Mouse (Mus musculus) lung, adult 2 months (tissue): ENCODE measurements at regions not wholly inside any gene's neighbourhood (a gene's known extent, or its start where the extent isn't known, plus 50 kb on each side); places are given as distances from the start of the nearest gene placed in this dataset.

Experiments
- DNase-seq: peaks from one replicate; pipeline ENCODE4 v3.0.0; 2022
- H3K4me1 ChIP-seq: fragments of 200-500 bp; 2 replicates; pipeline ENCODE4 v1.6.1; 2011; ENCODE audit warnings: low read length; ENCODE audit not compliant: control insufficient read depth, insufficient read depth
- H3K4me3 ChIP-seq: fragments of 200-500 bp; replicated peaks from 2 replicates; pipeline ENCODE3; 2011; ENCODE audit warnings: low read depth, mild to moderate bottlenecking, control low read depth, low read length; ENCODE audit errors: extremely low read depth
- CTCF ChIP-seq: fragments of 200-500 bp; IDR thresholded peaks from 2 replicates; pipeline ENCODE4 v1.5.1; 2011; ENCODE audit warnings: mild to moderate bottlenecking, low read length, control low read depth; ENCODE audit not compliant: insufficient read depth
- POLR2A ChIP-seq: fragments of 200-500 bp; IDR thresholded peaks from 2 replicates; pipeline ENCODE4 v1.6.1; 2011; ENCODE audit warnings: low read depth, mild to moderate bottlenecking, control low read depth, low read length, borderline replicate concordance; ENCODE audit errors: extremely low read depth
- WGBS: fragments of 180-500 bp; shearing (Covaris S2); methylation state at CpG from one replicate; pipeline ENCODE4 v1.1.7; 2018; 5-methylcytosine and 5-hydroxymethylcytosine counted together

GRCm38 (mm10) chr13:90823877-90824276 is 81.3 kb downstream of the Atp6ap1l start:
- no peaks in the 10 kb centered on the region for H3K4me1 ChIP-seq
- TF ChIP-seq POLR2A (no peak), CTCF (peak; percentile 35; the same call in 1 of the 2 replicates)
- DNase-seq = no peak
- no peak overlapping the region for H3K4me3 ChIP-seq
- WGBS = 67% methylated on average over 5 of the region's 5 CpGs

- no peak for DNase-seq
- 81% methylated on average over 4 of the region's 4 CpGs for WGBS
- Histone ChIP-seq H3K4me3 (no peak overlapping the region), H3K4me1 (no peaks in the 10 kb centered on the region)
- TF ChIP-seq CTCF = no peak
- no peak for TF ChIP-seq POLR2A
Observed at GRCm38 (mm10) chr13:90821898-90822297, 83.3 kb downstream of the Atp6ap1l start.

DNA sequence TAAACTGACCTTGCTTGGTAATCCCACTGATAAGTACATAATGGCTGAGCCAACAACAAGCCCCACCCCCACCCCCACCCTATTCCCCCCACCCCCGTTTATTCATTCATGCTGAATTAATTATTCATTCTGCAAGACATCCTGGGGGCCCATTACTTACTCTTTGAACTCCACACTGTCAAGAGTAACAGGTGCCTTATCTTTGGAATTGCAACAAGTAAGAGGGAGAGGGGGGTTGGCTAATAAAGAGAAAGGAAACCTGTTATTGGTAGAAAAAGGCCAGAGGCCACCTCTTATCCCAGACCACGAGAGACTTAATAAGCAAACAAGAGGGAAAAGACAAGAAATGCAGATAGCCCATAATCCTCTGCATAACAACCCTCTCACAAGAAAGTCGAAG is 84.7 kb downstream of the Atp6ap1l start:
- 26% methylated on average over 3 of the region's 3 CpGs for WGBS
- no peak overlapping the region for H3K4me3 ChIP-seq
- DNase-seq = no peak
- no peak for TF ChIP-seq POLR2A
- TF ChIP-seq CTCF = no peak
- no peaks in the 10 kb centered on the region for H3K4me1 ChIP-seq

GRCm38 (mm10) chr13:90819934-90820333 is 85.2 kb downstream of the Atp6ap1l start:
- Histone ChIP-seq H3K4me1 (no peaks in the 10 kb centered on the region), H3K4me3 (no peak overlapping the region)
- no peak for DNase-seq
- TF ChIP-seq POLR2A (no peak), CTCF (no peak)
- 49% methylated on average over 7 of the region's 7 CpGs for WGBS

DNA sequence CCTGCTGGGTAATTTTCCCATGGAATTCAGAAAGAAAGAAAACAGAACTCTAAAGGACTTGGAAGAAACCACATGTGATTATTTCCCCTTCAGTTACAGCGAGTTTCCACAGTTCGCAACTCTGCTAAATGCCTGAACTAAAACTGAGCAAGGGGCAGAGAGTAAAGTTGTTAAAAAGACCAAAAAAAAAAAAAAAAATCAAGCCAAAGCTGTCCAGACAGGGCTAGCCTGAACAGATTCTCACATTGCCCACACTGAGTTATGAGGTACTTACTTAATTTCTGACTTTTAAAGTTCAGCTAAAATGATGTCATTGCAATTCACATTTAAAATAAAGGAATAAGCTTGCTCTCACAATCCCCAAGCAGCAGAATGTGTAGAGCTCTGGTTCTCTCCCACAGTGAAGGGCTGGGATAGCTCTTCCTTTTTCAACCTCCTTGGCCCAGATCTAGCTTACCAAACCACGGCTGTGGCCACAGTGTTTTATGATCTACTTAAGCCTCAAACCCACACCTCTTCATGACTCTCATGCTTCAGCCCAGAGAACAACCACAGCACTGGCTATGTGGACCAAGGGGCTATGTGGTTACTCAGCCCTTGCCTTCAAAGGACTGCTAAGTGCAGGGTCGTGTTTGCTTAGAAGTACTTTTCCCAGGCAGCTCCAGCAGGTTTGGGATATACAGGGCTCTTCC is 90.8 kb downstream of the Atp6ap1l start:
- H3K4me3 ChIP-seq = no peak overlapping the region
- TF ChIP-seq CTCF (no peak), POLR2A (no peak)
- H3K4me1 ChIP-seq = no peaks in the 10 kb centered on the region
- DNase-seq = no peak
- WGBS = 58% methylated on average over 4 of the region's 4 CpGs

DNA sequence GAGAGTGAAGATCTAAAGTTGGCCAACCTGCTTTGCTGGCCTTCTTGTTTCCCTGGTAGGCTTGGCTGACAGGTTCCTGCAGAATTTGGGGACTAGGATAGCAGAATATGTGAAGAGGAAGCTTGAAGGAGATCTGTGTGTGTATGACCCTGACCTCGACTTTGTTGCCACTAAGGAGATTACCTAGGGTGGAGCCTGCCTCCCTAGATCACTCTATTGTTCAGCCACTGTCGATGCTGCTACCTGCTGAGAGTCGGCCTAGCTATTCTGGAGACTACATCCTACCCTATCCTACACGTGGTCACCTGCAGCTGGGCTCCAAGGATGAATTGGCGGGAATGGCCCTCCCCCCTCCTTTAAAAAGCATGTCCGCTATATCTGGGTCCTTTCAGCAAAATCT is 95.1 kb downstream of the Atp6ap1l start:
- TF ChIP-seq CTCF = no peak
- TF ChIP-seq POLR2A = no peak
- no peak overlapping the region for H3K4me3 ChIP-seq
- H3K4me1 ChIP-seq = no peaks in the 10 kb centered on the region
- 84% methylated on average over 6 of the region's 6 CpGs for WGBS
- DNase-seq = no peak

- WGBS = 28% methylated on average over 2 of the region's 2 CpGs
- TF ChIP-seq POLR2A (no peak), CTCF (no peak)
- DNase-seq = no peak
- Histone ChIP-seq H3K4me3 (no peak overlapping the region), H3K4me1 (no peaks in the 10 kb centered on the region)
Observed at GRCm38 (mm10) chr13:90799641-90800040, 105.5 kb downstream of the Atp6ap1l start.

DNA sequence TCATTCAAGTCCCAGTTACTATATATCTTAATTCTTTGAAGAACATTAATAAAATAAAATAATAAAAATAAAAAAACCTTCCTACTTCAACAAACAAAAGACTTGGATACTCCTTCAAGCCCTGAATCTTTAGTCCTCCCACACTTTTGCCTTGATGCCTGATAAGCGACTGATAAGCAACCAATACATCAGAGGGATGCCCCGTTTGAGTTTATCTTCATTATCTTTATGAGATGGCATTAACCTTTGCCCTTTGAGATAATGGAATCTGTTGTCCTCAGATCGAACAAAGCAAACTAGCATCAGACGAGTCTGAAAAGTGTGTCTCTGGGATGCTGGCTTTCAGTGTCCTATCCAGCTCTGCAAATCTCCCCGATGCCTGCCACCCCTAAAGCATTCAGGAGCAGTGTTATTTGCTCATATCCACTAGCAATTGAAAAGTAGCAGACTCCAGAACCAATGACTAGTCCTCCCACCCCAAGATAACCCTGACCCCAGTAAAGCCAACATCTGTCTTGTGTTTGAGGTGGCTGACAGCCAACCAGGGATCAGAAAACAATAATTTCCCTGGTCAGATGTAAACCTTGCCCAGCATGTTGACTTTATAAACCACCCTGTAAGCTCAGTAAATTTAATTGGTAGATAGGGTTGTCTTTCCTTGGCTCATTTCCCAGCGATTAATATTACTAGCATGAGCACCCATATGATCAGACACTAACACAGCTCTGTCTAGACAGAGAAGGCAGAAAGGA is 106.2 kb downstream of the Atp6ap1l start:
- H3K4me1 ChIP-seq = no peaks in the 10 kb centered on the region
- 24% methylated on average over 6 of the region's 6 CpGs for WGBS
- no peak for DNase-seq
- no peak overlapping the region for H3K4me3 ChIP-seq
- TF ChIP-seq CTCF (no peak), POLR2A (no peak)

GRCm38 (mm10) chr13:90798381-90798780 is 106.8 kb downstream of the Atp6ap1l start:
- Histone ChIP-seq H3K4me3 (no peak overlapping the region), H3K4me1 (no peaks in the 10 kb centered on the region)
- DNase-seq = no peak
- TF ChIP-seq POLR2A (no peak), CTCF (no peak)
- WGBS = 52% methylated on average over 2 of the region's 2 CpGs

- DNase-seq = no peak
- no peak for TF ChIP-seq CTCF
- no peak for TF ChIP-seq POLR2A
- 65% methylated on average over 3 of the region's 3 CpGs for WGBS
- Histone ChIP-seq H3K4me3 (no peak overlapping the region), H3K4me1 (no peaks in the 10 kb centered on the region)
Observed at GRCm38 (mm10) chr13:90797209-90797608, 107.9 kb downstream of the Atp6ap1l start.

DNA sequence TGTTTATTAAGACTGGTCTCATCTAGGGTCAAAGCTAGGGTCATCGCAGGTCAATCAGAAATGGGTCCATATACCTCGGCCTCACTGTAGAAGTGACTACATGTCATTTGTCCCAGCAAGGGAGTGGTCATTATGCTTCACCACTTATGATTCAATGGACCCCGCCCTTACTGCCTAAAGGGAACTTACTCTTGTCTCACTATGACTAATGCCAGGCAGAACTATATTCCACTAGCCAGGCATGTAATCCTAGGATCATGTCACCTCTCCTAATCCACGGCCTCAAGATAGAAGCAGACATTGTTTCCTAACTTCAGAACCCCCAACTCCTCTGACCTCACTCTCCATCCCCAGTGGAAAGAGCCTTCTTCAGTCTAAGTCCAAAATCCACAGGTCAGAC is 108.3 kb downstream of the Atp6ap1l start:
- TF ChIP-seq CTCF = no peak
- TF ChIP-seq POLR2A = no peak
- Histone ChIP-seq H3K4me3 (no peak overlapping the region), H3K4me1 (no peaks in the 10 kb centered on the region)
- 93% methylated on average over 4 of the region's 4 CpGs for WGBS
- no peak for DNase-seq
